Mouse (Mus musculus) testis, postnatal 10 days (tissue): ENCODE results near the gene Dgat2.

Source experiments
- DNase-seq: peaks from one replicate; pipeline ENCODE4 v3.0.0; 2021; ENCODE audit warnings: low spot score

Gene Dgat2

DNA sequence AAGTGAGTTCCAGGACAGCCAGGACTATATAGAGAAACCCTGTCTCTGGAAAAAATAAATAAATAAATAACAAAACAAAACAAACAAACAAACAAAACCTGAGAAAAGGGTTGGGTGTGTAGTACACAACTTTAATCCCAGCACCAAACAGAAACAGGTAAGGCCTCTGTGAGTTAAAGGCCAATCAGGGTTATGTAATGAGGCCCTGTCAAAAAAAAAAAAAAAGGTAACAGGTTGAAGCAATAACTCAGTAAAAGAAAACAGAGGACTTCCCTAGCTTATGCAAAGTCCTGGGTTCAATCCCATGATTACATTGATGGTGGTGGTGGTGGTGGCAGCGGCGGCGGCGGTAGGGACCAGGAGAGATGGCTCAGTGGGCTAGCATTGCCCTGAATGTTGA is 45.0 kb downstream of the Dgat2 start:
- no peak for DNase-seq

DNA sequence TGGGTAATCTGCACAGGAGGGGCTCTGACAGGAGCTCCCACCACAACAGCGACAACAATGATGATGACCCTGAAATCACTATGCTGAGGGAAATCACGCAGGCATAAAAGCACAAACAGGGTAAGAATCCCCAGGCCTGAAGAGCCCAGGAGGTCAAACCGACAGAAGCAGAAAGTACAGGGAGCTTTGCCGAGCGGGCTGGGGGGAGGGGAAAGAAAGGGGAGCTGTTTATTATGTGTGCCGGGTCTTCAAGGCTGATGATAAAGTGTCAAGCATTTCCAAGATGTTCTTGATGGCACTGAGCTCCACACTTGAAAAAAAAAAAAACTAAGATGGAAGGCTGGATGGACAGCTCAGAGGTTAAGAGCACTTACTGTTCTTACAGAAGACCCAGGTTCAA is 45.7 kb downstream of the Dgat2 start:
- DNase-seq, result no peak

DNA sequence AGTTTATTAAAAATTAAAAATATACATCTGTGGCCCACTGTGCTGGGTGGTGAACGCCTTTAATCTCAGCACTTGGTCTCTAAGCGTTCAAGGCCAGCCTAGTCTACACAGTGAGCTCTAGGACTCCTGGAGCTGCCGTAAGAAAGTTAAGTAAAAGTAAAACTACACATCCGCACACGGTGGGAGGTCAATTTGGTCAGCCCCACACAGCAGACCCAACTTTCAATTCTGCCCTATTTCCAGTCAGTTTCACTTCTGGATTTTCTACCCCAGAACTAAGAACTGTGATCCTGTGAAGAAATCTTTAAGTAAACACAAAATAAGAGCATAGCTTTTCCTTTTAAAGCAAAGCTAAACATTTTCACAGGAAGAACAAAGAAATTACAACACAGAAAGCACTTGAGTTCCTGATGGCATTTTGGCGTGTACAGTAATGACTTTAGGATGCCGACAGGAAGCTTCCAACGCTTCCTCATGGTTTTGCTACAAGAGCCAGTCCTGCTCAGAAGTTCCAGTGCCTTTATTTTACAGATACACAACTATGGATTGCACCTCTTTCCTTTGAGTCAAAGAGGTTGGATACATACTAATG is 48.6 kb downstream of the Dgat2 start:
- DNase-seq, result no peak

DNA sequence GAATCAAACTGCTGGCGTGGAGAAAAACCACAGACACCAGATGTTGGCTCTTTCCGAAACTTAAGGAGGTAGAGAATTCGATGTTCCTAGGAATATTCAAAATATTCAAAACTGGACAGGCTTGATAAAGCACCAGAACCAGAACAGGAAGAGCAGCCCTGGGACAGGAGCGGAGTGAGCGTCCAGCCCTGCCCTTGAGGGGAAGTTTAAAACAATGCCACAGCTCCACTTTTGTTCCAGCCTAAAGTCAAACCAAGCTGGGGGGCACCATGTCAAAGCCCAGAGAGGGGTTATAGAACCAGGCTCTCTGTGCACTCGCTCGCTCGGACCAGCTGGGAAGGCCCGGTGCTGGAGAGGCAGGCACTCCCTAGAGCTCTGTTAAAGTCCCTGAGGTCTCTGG is 49.9 kb downstream of the Dgat2 start:
- no peak for DNase-seq

DNA sequence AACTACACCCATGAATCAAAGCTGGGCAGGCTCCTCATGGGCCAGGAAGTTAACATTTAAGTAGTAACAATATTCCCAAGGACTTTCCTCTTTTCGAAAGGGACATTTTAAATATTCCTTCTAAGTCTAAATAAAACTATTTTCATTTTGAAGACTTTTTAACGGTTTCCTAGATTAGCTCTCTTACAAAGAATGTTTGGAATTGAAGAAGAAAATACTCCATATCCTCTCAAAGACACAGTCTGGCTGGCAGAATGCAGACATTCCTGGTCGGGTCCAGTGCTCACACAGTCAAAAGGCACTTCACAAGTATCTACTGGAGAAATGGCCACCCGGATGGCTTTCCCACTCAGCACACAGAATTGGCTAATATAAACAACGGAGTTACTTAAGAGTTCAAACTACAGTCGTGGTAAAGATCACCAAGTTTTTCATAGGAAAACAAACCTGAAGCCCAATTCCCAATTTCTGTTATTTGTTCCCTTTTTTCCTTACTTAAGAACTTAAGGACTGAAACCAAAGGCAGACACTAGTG is 50.6 kb downstream of the Dgat2 start:
- DNase-seq, result no peak

DNA sequence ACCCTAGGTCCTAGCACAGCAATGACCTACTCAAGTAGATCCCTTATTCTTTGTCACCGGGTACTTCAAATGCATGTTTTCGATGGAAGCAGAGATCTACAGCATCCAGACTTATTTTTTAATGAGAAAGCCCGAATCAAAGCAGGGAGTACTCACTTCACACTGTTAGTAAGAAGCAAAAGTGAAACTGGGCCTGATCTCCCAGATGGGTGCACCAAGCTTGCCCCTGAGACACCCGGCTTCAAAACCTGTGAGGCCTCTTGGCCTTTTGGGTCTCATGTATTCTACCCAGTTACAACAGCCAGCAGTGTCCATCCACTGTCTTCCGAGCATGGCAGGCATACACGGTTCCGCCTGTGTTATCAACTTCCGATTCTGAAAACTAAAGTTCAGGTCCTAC is 53.6 kb downstream of the Dgat2 start:
- DNase-seq, result no peak

DNA sequence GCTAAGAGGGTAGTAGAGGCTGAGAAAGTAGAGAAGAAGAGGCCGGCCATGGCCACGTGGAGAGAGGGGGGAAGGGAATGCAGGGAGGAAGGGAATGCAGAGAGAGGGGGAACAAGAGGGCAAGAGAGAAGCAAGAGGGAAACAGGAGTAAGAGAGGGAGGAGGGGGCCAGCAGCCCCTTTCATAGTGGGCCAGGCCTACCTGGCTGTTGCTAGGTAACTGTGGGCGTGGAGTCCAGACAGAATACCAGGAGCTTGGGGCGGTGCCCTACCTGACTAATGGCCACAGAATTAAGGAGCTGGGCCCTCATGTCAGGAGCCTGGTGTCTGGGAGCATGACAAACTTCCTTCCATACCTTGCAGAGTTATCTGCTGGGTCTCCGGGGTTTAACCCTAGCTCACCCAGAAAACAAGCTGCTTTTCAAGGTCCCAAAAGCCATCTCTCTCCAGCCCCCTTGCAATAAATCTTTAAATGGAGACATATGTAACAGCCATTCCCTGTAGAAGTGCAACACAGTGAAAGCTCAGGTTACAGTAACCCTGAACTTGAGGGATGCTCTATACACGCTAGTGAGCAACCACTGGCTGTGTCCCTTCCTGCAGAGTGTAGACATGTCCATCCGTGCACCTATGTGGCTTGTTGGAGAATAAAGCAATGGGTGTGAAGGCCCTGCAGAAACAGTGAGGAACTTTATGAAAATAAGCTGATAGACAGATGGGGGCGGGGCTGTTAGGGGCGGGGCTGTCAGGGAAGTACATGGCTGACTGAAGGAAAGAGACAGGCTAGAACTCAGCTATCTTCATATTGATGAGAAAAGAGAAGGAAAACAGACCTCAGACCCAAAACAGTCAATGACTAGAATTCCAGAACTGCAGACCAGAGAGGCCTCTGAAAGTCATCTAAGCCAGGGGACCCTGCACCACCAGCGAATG is 54.2 kb downstream of the Dgat2 start:
- no peak for DNase-seq

DNA sequence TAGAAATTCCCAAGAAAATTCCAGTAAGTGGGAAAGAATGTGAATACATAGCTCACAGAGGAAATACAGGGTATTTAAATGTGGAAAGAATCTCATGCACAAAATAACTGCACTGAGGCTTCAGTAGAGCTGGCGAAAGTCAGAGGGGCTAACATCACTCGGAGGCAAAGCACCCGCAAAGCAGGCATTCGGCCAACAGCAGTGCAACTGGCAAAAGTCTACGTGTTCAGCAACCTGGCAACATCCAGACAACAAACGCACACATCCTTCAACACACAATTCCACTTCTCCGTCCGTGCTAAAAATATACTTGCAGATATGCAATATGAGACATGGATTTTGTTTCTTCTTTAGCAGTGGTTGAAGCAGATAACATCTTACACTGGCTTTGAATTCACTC is 56.5 kb downstream of the Dgat2 start:
- DNase-seq, result peak; percentile 54

DNA sequence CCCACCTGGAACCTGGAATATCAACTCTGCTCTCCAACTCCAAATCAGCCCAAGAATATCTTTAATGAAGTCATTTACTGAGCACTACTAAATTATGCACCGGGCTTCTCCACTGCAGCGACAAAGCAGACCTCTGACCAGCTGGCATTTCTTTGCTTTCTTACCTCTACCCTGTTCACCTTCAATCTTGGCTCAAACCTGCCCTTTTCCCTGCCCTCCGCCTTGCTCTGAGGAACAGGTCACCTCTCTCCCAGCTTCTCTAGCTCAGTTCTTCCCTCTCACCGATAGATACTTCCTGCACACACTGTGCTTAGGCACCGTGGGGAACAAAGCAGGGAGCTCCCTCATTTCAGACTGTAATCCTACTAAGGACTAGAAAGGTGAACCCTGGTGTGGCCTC is 59.9 kb downstream of the Dgat2 start:
- no peak for DNase-seq

DNA sequence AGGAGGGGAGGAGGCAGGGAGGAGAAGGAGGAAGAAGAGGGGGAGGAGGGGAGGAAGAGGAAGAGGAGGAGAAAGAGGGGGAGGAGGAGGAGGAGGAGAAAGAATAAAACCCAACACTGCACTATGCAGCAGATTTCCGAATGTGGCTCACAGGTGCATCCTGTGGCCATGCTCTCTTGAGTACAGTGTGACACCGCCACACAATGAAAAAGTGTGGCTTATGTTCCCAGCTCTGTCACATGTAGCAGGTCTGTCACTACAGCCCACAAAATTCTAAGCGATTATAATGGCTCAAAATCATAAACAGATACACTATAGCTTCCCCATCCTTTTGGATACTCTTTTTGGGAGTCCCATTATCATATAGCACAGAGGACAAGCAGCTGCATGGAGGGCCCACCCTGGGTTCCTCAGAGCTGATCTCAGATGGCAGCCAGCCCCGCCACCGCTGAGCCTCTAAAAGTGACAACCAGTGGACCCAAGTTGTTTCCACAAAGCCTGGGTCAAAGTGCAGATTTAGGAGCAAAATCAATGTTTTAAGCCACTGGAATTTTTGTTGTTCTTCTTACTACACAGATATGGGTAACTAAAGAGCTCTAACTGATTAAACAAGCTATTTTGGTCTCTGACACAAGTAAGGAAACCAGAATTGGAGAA is 61.5 kb downstream of the Dgat2 start:
- DNase-seq, result no peak

DNA sequence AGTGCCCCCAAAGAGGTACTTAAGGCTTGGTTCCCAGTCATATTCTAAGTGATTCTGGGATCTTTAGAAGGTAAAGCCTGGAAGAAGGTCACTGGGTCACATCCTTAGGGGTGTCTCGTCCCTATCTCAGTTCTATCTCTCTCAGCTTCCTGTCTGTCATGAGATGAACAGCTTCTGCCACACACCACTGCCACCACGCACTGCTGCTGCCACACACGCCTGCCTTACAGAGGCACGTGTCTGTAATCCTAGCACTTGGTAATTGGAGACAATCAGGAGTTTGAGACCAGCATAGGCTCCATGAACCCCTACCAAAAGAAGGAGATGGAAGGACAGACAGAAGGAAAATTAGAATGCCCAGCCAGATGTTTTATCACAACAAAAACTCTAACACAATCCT is 62.4 kb downstream of the Dgat2 start:
- DNase-seq, result no peak

DNA sequence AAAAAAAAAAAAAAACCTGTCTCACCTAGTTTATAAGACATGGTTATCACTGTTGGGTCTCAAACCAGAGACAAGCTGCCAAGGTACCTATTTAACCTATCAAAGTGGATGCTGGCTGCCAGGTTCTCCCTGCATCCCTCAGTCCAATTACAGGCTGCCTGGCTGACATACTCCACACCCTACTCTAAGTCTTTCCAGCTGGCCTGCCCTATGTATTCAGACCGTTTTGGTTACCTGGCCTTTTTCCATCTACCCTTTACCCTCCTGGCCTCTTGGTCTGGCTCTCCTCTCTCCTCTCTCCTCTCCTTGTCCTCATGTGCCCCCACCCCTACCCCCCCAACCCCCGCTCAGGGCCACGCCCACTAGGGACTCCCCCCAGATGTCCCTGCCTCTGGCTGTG is 65.7 kb downstream of the Dgat2 start:
- no peak for DNase-seq

DNA sequence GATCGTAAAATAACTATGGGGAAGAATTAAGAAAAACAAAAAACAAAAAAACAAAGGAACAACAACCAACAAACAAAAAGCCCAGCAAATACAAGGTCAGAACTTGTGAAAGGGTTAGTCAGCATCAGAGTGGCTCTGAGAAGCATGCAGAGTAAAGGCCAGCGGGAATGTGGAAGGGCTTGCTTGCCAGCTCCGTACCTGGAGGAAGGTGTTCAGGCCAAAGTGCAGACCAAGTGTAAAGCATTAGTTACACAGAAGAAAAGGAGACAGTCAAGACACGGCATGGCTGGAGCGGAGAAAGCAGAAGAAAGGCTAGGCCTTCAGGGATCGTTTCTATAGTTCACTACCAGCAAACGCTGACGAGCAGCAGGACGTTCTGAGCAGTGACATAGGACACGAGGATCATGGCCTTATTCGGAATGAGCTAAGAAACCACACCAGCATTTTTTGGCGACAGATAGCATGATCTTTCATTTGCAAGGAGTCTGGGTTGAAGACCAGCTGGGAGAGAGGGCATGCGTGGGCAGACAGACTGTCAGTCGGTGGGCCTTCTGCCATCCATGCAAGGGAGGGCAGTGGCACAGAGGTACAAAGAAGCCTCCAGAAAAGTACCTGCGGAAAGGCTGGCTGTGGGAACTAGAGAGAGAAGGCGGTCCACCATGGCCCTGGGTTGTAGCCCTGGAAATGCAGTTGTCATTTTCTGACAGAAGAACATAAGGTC is 68.4 kb downstream of the Dgat2 start:
- no peak for DNase-seq

DNA sequence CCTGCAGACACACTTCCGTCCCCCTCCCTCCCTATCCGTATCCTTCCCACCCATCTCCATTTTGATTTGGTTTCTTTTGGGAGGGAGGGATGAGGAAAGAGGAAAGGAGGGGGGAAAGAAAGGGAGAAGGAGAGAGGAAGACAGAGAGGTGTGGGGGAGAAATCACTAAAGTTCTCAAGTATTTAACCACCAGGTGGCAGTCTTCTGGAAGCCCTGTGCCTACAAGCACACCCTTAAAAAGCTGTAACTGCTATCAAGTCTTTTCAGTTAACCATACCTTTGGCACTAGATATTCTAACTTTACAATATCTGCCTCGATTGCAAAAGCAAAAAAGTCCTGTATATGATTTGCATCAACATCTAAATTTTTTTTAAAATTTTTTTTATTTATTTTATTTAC is 75.0 kb downstream of the Dgat2 start:
- DNase-seq, result no peak

DNA sequence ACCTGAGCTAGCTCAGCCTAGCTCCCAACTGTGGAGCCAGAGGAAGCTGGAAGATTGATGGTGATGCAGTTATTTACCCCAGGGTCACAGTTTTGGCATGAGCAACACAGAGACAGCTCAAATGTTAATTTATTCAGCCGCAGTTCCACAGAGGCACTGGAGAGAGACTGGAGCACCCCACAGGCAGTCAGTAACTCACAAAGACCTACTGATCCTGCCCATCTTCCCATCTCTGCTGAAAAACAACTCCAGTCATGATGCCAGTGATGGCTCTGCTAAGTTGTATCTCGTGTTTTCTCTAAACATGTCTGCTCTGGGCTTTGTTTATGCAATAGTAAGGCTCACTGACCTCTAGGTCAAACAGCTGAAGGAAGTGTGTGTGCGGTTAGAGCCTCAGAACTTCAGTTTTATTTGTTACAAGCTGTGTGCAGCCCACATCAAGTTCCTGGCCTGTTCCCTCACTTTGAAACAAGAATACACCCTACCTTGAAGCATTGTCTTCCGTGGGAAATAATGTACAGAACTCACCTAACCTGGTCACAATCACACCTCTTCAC is 75.7 kb downstream of the Dgat2 start:
- no peak for DNase-seq
